Mouse (Mus musculus): ENCODE measurements around the gene Spindoc. TPM values are rescaled to one million over a fixed set of nuclear protein-coding genes. Genes with fewer than 3 reads are reported as not detected.
A peak's percentile ranks its signal among the peaks of the same experiment; 100 is the strongest.

Gene Spindoc
- 10 to 100 TPM; 20.4 to 23.8 TPM for total RNA-seq (2021)
- long read RNA-seq, experiment 1, transcript Spindoc-201 (6 exons, 3,152 nt): major isoform, 13 of 22 reads
- long read RNA-seq, experiment 1, partial matches to known transcripts: 0 of 22 reads
- long read RNA-seq, experiment 1, other reads (novel, unspliced or antisense): 9 of 22 reads
- long read RNA-seq, experiment 2, partial matches to known transcripts: 0 of 9 reads
- long read RNA-seq, experiment 2, other reads (novel, unspliced or antisense): 5 of 9 reads

DNA sequence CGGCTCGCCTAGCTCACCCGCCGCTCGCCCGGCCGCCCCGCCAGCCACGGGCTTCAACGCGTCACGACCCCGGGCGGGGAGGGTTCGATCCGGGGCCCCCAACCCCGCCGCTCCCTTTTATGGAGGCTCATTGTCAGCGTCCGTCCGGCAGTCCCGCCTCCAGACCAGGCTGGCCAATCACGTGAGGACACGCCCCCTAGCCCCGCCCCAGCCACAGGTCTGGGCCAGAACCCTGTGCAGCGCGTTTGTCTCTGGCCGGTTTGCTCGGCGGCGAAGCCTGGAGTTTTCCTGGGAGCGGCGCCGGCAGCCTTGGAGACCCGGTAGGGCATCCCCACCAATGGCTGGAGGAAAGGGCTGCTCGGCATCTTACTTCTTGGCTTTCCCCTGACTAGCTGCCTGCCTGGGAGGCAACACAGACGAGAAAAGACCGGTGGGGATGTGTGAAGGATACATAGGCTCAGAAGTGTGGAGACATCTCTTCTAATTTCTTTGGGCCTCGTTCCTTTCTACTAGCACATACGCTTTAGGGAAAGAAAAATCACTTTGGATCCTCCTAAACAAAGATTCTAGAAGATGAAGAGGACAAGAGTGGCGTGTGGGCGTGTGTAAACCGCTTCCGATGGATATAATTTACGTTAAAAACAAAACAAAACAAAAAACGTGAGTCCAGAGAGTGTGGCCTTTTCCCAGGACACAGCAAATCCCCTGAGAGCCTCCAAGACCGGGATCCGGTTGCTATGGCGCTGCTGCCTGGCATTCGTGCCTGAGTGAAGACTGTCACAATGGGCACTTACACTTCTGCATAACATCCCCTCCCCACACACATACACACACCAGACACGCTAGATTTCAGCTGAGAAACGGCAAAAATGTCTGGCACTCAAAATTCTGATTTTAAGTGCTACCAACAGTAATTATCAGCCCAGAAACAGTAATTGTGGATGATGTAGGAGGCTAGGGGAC, at the start of gene Spindoc:
Gene Spindoc, minus strand, starts transcription at position 92 of the 963 bp plus-strand sequence.
- DNase-seq: peak; percentile 100

DNA sequence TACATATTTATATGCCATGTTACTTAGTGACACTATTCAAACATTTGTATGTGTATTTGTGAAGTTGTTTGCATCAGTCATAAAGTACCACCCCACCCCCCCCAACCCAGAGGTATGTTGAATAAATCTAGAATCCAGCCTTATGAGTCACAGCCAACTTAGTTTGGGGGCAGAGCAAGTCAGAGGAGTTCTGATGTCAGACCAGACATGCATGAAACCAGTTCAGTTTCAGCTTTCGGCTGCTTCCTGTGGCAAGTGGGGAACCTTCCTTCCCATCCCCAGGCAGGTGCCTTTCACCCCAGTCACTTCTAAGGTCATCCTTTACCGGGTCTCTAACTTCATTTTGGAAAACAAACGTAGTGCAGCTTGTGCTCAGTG, 42.6 kb upstream of the Spindoc start:
- no peak for DNase-seq

- no peak for DNase-seq
Measured at GRCm38 (mm10) chr19:7424590-7425397, 42.0 kb upstream of the Spindoc start.

GRCm38 (mm10) chr19:7424131-7424530, 41.3 kb upstream of the Spindoc start:
- DNase-seq: no peak

GRCm38 (mm10) chr19:7423656-7424030, 40.8 kb upstream of the Spindoc start:
- DNase-seq: no peak

DNA sequence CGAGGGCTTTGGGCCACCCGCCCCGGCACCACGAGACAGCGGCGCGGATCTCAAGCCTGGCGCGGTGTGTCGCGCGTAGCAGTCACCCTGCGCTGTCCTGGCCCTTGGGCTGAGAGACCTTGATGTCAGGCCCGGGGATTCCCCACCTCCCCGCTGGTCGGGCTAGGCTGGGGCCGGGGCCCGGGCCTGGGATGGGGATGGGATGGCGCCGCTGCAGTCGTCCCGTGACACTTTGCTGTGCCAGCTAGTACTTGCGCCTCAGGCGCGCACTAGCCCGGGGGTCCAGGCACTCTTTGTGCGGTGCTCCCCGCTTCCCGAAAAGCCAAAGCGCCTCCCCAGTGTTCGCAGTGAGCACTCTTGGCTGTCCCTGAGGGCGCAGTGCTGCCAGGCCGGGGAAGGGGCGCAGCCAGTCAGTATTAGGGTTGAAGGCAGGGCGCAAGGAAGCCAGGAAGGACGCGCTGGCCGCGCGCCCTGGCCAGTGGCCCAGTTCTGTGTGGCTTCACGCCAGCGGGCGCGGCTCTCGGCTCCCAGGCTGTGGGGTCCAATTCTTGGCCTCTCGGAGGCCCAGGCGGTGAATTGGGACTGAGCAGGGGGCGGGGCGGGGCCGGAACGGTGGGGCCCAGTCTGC, 40.3 kb upstream of the Spindoc start:
- DNase-seq: peak; percentile 87 to 89

DNA sequence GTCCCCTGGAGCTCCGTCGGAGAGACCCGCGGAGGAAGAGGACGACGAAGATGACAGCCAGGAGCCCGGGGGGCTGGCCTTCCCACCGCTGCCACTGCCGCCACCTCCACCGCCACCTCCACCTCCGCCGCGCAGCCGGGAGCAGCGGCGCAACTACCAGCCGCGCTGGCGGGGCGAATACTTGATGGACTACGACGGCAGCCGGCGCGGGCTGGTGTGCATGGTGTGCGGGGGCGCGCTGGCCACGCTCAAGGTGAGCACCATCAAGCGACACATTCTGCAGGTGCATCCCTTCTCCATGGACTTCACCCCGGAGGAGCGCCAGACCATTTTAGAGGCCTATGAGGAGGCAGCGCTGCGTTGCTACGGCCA, 39.8 kb upstream of the Spindoc start:
- peak in 1 of 2 experiments; percentile 50 for DNase-seq

DNA sequence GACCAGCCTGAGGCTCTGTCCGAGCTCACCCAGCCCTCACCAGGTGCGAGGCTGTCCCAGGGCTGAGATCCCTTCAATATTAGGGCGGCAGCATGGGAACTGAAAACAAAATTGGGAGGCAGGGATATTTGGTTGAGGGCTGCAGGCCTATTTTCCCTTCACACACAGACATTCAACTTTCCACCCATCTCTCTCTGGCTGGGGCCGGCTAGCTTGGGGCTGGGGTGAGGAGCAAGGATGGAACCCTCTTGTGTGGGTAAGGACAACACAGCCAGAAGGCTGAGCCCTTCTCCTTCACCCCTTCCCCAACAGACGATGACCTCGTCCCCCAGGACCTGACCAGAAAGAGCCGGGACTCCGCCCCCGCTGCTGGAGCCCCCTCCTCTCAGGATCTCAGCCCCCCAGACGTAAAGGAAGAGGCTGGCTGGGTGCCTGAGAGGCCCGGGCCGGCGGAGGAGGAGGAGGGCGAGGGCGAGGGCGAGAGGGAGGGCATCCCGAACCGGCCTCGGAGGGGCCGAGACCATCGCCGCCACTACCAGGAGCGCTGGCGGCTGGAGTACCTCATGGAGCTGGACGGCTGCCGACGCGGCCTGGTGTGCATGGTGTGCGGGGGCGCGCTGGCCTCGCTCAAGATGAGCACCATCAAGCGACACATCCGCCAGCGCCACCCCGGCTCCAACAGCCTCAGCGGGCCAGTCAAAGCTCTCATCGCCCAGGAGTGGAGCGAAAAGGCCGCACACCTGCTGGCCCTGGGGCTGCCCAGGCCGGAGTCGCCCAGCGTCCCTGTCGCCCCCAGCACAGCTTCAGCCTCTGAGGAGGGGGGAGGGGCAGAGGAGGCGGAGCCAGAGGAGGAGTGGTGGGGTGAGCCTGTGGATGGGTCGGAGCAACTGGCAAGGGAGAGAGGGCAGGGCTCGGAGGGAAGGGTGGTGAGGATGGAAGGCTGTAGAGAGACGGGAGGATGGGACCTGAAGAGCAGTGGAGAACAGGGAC, 39.1 kb upstream of the Spindoc start:
- DNase-seq: peak; percentile 64 to 81

- DNase-seq: no peak
Measured at GRCm38 (mm10) chr19:7420841-7421601, 38.2 kb upstream of the Spindoc start.

DNA sequence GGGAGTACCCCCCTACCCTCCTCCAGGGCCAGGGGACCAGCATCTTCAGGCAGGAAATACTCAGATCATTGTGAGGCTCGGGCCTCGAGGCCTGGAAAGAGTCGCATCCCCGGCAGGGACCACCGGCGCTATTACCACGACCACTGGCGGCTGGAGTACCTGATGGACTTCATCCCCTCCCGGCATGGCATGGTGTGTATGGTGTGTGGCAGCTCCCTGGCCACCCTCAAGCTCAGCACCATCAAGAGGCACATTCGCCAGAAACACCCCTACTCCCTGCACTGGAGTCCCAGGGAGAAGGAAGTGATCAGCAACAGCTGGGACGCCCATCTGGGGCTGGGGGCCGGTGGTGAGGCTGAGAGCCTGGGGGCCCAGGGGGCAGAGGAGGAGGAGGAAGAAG, 37.3 kb upstream of the Spindoc start:
- DNase-seq: no peak

DNA sequence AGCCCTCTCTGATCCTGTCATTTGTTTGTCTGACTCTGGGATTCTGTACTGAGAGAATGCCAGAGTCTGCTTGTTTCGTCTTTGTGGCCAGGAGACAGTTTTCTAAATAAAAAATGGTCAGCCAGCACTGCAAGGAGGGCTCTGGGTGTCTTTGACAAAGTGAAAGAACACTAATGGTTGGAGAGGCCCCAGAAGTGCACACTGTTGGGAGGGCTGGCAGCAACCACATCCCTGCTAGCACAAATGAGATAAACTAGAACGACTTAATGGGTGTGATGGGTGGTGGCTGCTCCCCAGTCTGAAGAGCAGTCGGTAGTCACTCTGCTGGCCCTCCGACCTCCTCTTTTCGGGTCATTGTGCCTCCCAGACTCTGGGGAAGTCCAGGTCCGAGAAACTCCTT, 36.3 kb upstream of the Spindoc start:
- DNase-seq: no peak

DNA sequence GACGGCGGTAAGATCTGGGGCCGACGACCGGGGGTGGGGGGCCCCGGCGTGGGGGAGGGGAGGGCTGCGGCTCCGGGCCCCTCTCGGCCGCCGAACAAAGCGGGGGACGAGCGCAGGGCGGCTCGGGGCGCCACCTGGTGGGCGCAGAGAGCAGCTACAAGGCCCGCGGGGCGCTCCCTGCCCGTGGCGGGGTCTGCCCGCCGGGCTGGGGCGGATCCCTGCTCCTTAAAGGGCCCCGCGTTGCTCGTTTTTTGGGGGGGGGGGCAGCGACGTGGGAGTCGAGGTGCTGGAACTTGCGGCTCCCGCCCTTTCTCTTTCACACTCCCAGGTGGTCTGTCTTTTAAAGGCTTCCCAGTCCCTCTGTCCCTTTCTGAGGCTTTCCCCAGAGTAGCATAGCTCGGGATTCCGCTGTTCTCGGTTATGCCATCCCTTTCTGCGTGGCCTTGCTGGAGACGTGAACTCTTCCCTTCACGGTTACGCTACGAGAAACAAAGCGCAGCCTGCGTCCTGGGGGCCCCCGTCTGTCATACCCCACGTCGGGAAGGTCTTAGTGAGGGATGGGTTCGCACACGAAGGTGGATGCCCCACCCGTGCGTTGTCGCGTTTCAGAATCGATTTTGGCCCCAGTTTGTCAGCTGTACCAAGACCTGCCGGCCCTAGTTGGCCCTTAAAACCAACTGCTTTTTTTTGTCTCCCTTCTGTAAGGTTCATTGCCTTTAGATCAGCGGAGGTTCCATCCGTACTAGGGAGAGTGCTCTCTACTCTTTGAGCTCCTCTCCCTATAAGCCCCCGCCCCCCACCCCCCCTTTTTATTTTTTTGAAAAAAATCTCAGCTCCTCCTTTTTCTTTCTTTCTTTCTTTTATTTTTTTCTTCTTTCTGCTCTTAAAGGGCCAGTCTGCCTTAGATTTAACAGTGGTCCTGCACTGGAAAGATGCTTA, 35.4 kb upstream of the Spindoc start:
- peak; percentile 88 to 92 for DNase-seq

DNA sequence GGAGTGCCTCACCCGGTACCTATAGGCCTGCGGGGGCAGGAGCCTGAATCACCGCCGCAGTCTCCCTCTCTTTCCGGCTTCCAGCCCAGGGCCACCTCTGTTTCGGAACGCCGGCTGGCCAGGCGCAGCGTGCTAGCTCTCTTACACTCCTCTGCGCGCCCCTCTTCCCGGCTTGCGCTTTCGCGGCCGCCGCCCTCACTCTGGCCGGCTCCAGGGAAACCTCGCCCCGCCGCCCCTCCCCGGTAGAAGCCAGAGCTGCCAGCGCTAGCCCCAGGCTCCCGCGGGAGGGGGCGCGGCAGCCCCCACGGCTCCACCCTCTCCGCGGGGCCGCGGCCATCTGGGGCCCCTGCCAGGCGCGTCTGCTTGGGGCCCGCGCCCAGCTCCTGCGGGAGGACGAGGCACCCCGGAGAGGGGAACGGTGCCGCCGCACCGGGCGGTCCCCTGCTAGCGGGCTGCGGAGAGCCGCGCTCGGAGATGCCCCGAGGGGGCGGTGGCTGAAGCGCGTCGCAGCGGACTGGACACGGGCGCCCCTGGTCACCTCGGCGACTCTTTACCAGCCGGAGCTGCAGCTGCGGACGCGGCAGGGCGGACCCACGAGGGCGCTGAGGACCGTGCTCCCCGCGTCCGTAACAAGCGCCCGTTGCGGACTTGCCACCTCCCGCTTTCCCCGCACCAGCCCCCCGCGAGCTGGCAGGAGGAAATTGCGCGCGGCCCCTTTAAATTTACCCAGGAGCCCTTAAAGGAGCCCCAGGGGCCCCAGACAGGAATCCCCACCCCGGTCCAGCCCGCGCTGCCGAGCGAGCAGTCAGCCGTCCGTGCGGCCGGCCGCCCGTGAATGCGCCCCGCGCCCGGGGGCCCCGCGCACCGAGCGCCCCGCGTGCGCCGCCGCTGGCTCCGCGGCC, 34.3 kb upstream of the Spindoc start, which contains the start of gene 2700081O15Rik:
Gene 2700081O15Rik, plus strand, starts transcription at position 792 of the 902 bp plus-strand sequence.
- DNase-seq: peak; percentile 82 to 88

DNA sequence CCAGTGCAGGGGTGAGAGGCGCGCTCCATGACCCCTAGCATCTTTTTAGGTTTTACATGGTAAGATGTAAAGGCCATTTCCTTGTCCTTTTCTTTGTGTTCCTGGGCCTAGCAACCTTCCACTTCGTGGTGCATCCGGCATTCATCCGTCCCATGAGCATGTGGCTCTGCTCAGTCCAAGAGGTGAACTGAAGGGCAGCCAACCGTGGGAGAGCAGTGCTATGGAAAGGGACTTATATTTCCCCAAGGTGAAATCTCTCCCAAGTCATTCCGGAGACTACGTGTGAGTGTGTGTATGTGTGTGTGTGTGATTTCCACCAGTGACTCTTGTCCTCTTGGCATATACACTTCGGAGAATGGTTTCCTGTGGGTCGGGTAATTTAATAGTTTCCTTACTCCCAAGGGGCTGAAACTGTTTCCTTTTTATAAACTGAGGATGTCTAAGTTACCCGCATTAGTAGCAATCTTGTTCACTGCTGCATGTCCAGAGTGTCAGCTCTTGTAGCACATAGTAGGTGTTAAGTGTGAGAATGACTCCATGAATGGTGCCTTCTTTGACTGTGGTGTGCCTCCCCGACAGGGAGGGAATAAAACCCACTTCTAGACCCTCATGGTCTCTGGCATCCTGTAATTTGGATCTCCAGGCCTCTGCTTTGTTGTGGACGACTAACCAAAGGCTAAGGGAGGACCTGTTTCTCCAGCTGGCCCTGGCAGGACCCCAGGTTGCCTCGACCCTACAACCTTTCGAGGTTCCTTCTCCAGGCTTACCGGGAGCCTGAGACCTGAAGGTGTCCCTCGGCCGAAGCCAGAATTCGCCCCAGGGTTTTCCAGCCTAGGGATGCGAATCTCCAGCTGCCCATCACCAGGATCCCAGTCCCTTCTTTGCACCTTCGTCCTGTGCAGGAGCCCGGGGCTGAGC, 33.4 kb upstream of the Spindoc start:
- no peak for DNase-seq

DNA sequence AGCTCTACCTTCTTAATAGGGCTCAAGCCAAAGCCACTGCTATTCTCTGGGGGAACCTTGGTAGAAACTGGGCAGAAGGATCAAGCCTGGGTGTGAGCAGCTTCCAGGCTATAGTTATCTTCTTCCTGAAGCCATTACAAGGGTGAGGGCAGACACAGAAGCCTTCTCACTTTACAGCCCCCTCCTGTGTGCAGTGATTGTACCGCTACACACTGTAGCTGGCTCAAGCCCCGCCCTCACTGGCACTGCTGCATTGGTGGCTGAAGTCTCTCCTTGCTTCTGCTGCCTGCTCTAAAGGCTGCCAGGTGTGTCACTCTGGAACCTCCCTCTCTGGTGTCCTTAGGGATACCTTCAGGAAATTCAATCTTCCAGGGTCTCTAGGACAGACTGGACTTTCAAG, 29.6 kb upstream of the Spindoc start:
- no peak for DNase-seq

DNA sequence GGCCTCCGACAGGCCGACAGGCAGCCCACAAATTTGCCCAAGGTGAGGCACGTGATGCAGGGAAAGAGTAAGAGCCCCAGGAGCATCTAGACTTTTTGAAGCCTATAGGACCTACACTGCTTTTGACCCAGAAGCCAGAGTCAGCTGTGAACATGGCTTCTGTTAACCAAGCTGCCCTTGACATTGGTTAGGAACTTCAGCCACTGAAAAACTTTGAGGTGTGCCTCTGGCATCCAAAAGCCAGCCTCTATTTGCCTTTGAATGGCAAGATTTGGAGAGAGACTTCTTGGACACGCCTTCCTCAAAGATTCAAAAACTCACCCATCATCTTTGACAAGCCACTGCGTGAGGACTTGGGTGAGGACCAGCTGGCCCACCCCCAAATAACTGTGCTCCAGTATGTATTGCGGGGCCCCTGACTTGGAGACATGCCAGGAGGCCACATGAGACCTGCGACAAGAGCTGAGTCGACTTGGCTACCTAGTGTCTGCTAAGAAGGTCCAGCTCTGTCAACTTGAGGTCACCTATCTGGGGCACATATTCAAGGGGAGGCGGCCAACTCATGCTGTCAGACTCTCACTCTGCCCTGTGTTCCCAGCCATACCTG, 21.9 kb upstream of the Spindoc start:
- DNase-seq: no peak

All from adrenal gland, postnatal 36 days (tissue).